Mouse (Mus musculus) small intestine, adult 2 months (tissue): ENCODE results near the gene Srgap2.

Experiments used
- CTCF ChIP-seq: fragments of 200-500 bp; IDR thresholded peaks from 2 replicates; pipeline ENCODE4 v1.5.1; 2012; ENCODE audit warnings: low read depth, mild to moderate bottlenecking, control low read depth, inconsistent platforms, low read length, moderate library complexity, mixed read lengths; ENCODE audit not compliant: insufficient replicate concordance, insufficient read length; ENCODE audit errors: extremely low read depth
- POLR2A ChIP-seq: fragments of 200-500 bp; IDR thresholded peaks from 2 replicates; pipeline ENCODE4 v1.6.1; 2012; ENCODE audit warnings: low read depth, mild to moderate bottlenecking, control low read depth, inconsistent platforms, low read length, moderate library complexity

- no peak for TF ChIP-seq CTCF
- TF ChIP-seq POLR2A, result no peak
These were observed 44.9 kb downstream of the Srgap2 start for GRCm38 (mm10) chr1:131482242-131482641.
